Mouse (Mus musculus): ENCODE data around the gene Smarcd3. TPM values are rescaled to one million over a fixed set of nuclear protein-coding genes. Genes with fewer than 3 reads are reported as not detected.
"Not testable (repeated sequence)": the region's sequence is repeated elsewhere in the genome, so short reads cannot be mapped to it uniquely, and the experiment has no call there.

Smarcd3 gene
- polyA plus RNA-seq, 1 experiment from 2014 or later, result 35.7 TPM

DNA sequence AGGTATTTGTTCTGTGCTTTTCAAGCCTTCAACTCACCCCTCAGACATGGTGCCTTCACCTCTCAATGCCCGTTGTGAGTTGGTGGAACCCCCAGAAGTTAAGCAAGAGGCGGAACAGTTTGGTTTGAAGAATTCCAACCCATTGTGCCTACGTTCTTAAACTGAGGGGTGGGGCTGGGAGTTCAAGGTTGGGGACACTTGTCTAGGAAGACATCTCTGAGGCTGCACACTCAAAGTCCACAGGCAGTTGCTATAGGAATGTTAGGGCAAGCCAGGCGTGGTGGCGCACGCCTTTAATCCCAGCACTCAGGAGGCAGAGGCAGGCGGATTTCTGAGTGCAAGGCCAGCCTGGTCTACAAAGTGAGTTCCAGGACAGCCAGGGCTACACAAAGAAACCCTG, 68.9 kb downstream of the Smarcd3 start:
- peaks cover 21% of the 10 kb centered on the region; the same call in 1 of the 2 replicates for H3K27me3 ChIP-seq (ENCODE audit: insufficient read depth, poor library complexity, severe bottlenecking)
- DNase-seq (ENCODE audit: low spot score); H3K9me3 ChIP-seq; H3K27ac ChIP-seq; H3K36me3 ChIP-seq; H3K4me3 ChIP-seq: not testable (repeated sequence)
- H3K4me1 ChIP-seq (replicated peaks), result peaks cover 22% of the 10 kb centered on the region
- 91% methylated on average over 7 of the region's 7 CpGs for WGBS

DNA sequence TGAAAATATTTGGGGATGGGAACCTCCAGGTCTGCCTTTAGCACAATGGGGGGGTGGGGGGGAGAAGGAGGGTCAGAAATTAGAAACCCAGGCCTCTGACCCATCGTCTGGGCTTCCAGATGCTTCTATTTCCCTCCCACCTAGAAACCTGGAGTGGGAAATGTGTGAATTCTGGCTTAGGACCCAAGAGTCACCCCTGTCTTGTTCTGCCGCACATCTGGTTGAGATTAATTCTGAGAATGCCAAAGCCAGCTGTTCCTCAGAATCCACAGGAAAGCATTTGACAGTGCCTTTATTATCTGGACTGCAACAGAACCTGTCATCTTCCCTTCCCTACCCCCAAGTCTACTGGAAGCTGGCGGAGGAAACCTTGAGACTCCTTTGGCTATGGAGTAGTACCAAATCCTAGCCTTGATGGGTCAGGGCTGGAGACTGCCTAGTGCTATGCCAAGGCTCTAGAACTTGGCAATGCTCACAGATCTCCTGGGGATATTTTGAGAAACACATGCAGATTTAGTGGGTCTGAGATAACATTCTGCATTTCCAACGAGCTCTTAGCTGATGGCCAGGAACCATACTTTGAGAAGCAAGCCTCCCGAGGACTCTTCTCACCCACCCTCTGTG, 70.5 kb downstream of the Smarcd3 start:
- WGBS, result 72% methylated on average over 5 of the region's 5 CpGs
- DNase-seq (ENCODE audit: low spot score), result no peak

DNA sequence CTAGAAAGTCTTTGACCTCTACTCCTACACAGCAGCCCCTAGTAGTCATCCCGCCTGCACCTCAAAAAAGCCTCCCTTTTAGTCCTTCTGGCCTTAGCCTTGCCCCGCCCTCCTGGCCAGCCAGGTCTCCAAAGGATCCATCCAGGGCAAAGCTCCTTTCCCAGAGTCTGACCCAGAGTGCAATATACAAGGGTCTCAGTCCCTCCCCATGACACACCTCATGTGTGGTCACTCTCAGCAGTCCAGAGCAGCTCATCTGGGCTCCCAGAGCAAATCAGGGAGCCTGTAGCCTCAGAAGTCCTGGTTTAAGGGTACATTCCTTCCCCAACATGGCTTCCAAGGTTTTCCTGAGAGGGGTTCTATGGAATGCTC, 72.9 kb downstream of the Smarcd3 start:
- H3K27me3 ChIP-seq (ENCODE audit: insufficient read depth, poor library complexity, severe bottlenecking), result peaks cover 34% of the 10 kb centered on the region
- peaks cover 4% of the 10 kb centered on the region; the same call in 1 of the 2 replicates for H3K9me3 ChIP-seq
- H3K36me3 ChIP-seq, result no peaks in the 10 kb centered on the region
- WGBS, result 47% methylated on average over 2 of the region's 2 CpGs
- peaks cover 22% of the 10 kb centered on the region for H3K4me1 ChIP-seq (replicated peaks)
- peak overlapping the region; percentile 27; the same call in 1 of the 2 replicates for H3K4me3 ChIP-seq
- peak overlapping the region; percentile 66 for H3K27ac ChIP-seq
- no peak for DNase-seq (ENCODE audit: low spot score)

More for the DNA sequence above, 70.5 kb downstream of the Smarcd3 start:
- no peak overlapping the region for H3K4me3 ChIP-seq
- peaks cover 22% of the 10 kb centered on the region for H3K4me1 ChIP-seq (replicated peaks)
- H3K36me3 ChIP-seq, result no peaks in the 10 kb centered on the region
- no peak overlapping the region for H3K27ac ChIP-seq
- H3K27me3 ChIP-seq (ENCODE audit: insufficient read depth, poor library complexity, severe bottlenecking), result peaks cover 30% of the 10 kb centered on the region
- peaks cover 4% of the 10 kb centered on the region; the same call in 1 of the 2 replicates for H3K9me3 ChIP-seq

DNA sequence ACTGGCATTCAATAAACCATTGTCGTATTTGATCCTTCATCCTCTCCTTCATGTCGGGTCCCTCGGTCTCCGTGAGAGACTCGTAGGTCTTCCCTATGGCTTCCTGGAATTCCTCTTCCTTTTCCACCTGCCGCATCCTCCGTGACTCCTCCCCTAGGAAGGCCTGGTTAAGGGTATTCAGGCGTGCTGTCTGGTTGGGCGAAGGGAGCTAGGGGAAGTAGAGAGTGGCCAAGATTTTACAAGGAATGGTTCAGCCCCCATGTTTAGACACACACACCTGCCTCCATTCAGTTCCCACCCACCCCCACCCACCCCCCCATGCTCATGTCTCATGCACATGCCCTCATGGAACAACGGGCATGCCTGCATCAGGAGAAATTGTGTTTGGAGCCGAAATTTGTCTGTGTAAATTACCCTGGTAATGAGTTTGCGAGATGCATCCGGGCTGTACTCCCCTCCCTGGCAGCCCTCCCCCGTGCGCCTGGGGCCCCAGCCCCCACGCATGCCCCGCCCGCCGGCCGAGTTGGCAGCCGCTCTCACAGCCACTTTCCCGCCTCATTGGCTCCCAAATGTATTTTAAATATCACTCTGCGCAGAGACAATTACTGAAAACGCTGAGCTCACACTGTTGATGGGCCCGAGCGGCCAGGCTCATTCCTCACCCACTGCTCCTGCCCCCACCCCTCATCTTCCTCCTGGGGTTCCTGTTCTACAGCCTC, 73.5 kb downstream of the Smarcd3 start:
- peak; percentile 32 for DNase-seq (ENCODE audit: low spot score)
- H3K9me3 ChIP-seq, result peaks cover under 1% of the 10 kb centered on the region; the same call in 1 of the 2 replicates
- peak overlapping the region; percentile 27; the same call in 1 of the 2 replicates for H3K4me3 ChIP-seq
- no peaks in the 10 kb centered on the region for H3K36me3 ChIP-seq
- H3K27ac ChIP-seq, result peak overlapping the region; percentile 66
- WGBS, result 34% methylated on average over 26 of the region's 26 CpGs
- H3K27me3 ChIP-seq (ENCODE audit: insufficient read depth, poor library complexity, severe bottlenecking), result peaks cover 34% of the 10 kb centered on the region
- peaks cover 22% of the 10 kb centered on the region for H3K4me1 ChIP-seq (replicated peaks)

DNA sequence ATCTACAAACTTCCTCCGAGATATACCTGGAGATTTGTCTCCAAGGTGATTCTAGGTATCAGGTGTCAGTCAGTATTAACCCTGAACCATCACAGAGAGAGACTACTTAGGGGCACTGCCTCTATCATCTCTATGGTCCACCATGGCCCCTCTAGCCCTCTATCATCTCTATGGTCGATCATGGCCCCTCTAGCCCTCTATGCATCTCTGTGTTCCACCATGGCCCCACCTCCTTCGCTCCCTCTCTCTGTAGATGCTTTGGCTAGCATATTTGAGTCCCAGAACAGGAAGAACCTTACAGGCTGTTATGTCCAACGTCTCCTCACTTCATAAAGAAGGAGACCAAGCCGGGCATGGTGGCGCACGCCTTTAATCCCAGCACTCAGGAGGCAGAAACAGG, 81.6 kb downstream of the Smarcd3 start:
- Histone ChIP-seq H3K36me3 (no peaks in the 10 kb centered on the region), H3K9me3 (no peaks in the 10 kb centered on the region), H3K27me3 (ENCODE audit: insufficient read depth, poor library complexity, severe bottlenecking) (peaks cover 18% of the 10 kb centered on the region; the same call in 1 of the 2 replicates), H3K27ac (no peak overlapping the region), H3K4me1 (replicated peaks) (peaks cover 27% of the 10 kb centered on the region), H3K4me3 (no peak overlapping the region)
- WGBS, result 79% methylated on average over 7 of the region's 7 CpGs
- DNase-seq (ENCODE audit: low spot score), result no peak

DNA sequence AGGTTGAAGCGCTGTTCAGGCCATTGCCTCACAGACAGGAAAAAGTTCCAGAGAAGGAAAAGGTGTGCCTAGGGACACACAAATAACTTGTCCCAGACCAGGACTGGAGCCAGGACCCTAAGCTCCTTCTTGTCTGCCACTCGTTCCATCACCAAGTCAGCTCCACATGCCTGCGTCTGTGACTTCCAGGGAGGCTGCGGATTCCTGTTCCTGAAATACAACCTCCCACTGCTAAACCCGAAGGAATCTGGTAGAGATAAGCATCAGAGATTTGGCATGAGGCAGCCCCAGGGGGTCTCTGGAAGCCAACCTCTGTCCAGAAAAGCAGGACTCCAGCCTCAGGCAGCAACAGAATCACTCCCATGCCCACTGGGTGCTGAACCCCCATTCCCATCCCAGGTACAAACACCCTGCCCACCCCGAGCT, 83.1 kb downstream of the Smarcd3 start:
- Histone ChIP-seq H3K36me3 (no peaks in the 10 kb centered on the region), H3K9me3 (no peaks in the 10 kb centered on the region), H3K27ac (no peak overlapping the region), H3K4me3 (no peak overlapping the region), H3K27me3 (ENCODE audit: insufficient read depth, poor library complexity, severe bottlenecking) (peaks cover 25% of the 10 kb centered on the region; the same call in 1 of the 2 replicates), H3K4me1 (replicated peaks) (peaks cover 30% of the 10 kb centered on the region)
- 41% methylated on average over 6 of the region's 6 CpGs for WGBS
- no peak for DNase-seq (ENCODE audit: low spot score)

MicroRNA genes within 50 kb of the gene (microRNA counts, 519-probe panel; counts per million panel counts)
- microRNA mmu-miR-671-3p (1,255 counts per million, percentile 77 among the panel's probes with 10 or more counts), microRNA mmu-miR-671-5p (1,255 counts per million, percentile 77 among the panel's probes with 10 or more counts)

Other genes starting within 250 kb of the Smarcd3 start
- 0.21 and 0.75 TPM in 2 replicates for gene Atg9b, start 232.3 kb downstream of the Smarcd3 start, polyA plus RNA-seq (2016; fragmentation: Nextera tagmentation; extraction: Ambion mirVana)
- gene Abcb8, start 230.7 kb downstream of the Smarcd3 start, polyA plus RNA-seq (2016; fragmentation: Nextera tagmentation; extraction: Ambion mirVana), result 54.5 and 55.3 TPM in 2 replicates
- 0.20 and 0.54 TPM in 2 replicates for gene Asic3, start 211.0 kb downstream of the Smarcd3 start, polyA plus RNA-seq (2016; fragmentation: Nextera tagmentation; extraction: Ambion mirVana)
- gene Cdk5, start 200.9 kb downstream of the Smarcd3 start, polyA plus RNA-seq (2016; fragmentation: Nextera tagmentation; extraction: Ambion mirVana), result 46.4 and 61.4 TPM in 2 replicates
- gene Slc4a2, start 200.6 kb downstream of the Smarcd3 start, polyA plus RNA-seq (2016; fragmentation: Nextera tagmentation; extraction: Ambion mirVana), result 33.5 and 39.7 TPM in 2 replicates
- gene Fastk, start 179.1 kb downstream of the Smarcd3 start, polyA plus RNA-seq (2016; fragmentation: Nextera tagmentation; extraction: Ambion mirVana), result 114 and 127 TPM in 2 replicates
- gene Tmub1, start 176.6 kb downstream of the Smarcd3 start, polyA plus RNA-seq (2016; fragmentation: Nextera tagmentation; extraction: Ambion mirVana), result 32.7 and 38.4 TPM in 2 replicates
- gene Agap3, start 172.2 kb downstream of the Smarcd3 start, polyA plus RNA-seq (2016; fragmentation: Nextera tagmentation; extraction: Ambion mirVana), result 31.9 and 36.5 TPM in 2 replicates
- gene Gbx1, start 97.2 kb downstream of the Smarcd3 start, polyA plus RNA-seq (2016; fragmentation: Nextera tagmentation; extraction: Ambion mirVana), result 1.3 and 1.5 TPM in 2 replicates
- gene Asb10, start 83.4 kb downstream of the Smarcd3 start, polyA plus RNA-seq (2016; fragmentation: Nextera tagmentation; extraction: Ambion mirVana), result 0.17 TPM in 1 of 2 replicates, not detected in the other
- gene 4931409K22Rik, start 67.6 kb downstream of the Smarcd3 start, polyA plus RNA-seq (2016; fragmentation: Nextera tagmentation; extraction: Ambion mirVana), result 0.07 and 0.10 TPM in 2 replicates
- 125 and 159 TPM in 2 replicates for gene Abcf2, start 46.9 kb downstream of the Smarcd3 start, polyA plus RNA-seq (2016; fragmentation: Nextera tagmentation; extraction: Ambion mirVana)
- gene Chpf2, start 37.7 kb downstream of the Smarcd3 start, polyA plus RNA-seq (2016; fragmentation: Nextera tagmentation; extraction: Ambion mirVana), result 16.5 and 19.3 TPM in 2 replicates
- 27.3 and 28.8 TPM in 2 replicates for gene Nub1, start 61.1 kb upstream of the Smarcd3 start, polyA plus RNA-seq (2016; fragmentation: Nextera tagmentation; extraction: Ambion mirVana)
- 20.9 and 25.2 TPM in 2 replicates for gene Wdr86, start 106.3 kb upstream of the Smarcd3 start, polyA plus RNA-seq (2016; fragmentation: Nextera tagmentation; extraction: Ambion mirVana)
- 0.42 and 0.44 TPM in 2 replicates for gene Crygn, start 133.6 kb upstream of the Smarcd3 start, polyA plus RNA-seq (2016; fragmentation: Nextera tagmentation; extraction: Ambion mirVana)
- 156 and 180 TPM in 2 replicates for gene Rheb, start 218.2 kb upstream of the Smarcd3 start, polyA plus RNA-seq (2016; fragmentation: Nextera tagmentation; extraction: Ambion mirVana)